Mouse (Mus musculus): ENCODE measurements around the gene Fam184a. TPM values are rescaled to one million over a fixed set of nuclear protein-coding genes. Genes with fewer than 3 reads are reported as not detected.

Fam184a gene
- polyA plus RNA-seq, 1 experiment from 2014 or later: 2.0 TPM

GRCm38 (mm10) chr10:53629247-53629917, 121.5 kb downstream of the Fam184a start:
- peak overlapping the region; percentile 77 for H3K4me3 ChIP-seq (ENCODE audit: low read length)
- no peaks in the 10 kb centered on the region for H3K9me3 ChIP-seq (ENCODE audit: control insufficient read depth, low read length)
- peak overlapping the region; percentile 53 for H3K4me2 ChIP-seq (ENCODE audit: low read depth, low read length)
- peak; percentile 86 for ATAC-seq
- no peaks in the 10 kb centered on the region for H3K27me3 ChIP-seq (replicated peaks; ENCODE audit: control insufficient read depth, insufficient read depth, low read length)
- peak overlapping the region; percentile 88 for H3K9ac ChIP-seq (ENCODE audit: low read depth, low read length)
- peak overlapping the region; percentile 96 for H3K27ac ChIP-seq (ENCODE audit: low read length)
- H3K36me3 ChIP-seq (ENCODE audit: control insufficient read depth, insufficient read depth, low read length): no peaks in the 10 kb centered on the region; the same call in 1 of the 2 replicates
- H3K4me1 ChIP-seq (ENCODE audit: control insufficient read depth, insufficient read depth, low read length): peaks cover 3% of the 10 kb centered on the region; the same call in 1 of the 2 replicates
- under 1% methylated on average over 67 of the region's 67 CpGs for WGBS

GRCm38 (mm10) chr10:53615850-53616616, 134.9 kb downstream of the Fam184a start:
- no peaks in the 10 kb centered on the region for H3K4me1 ChIP-seq (ENCODE audit: control insufficient read depth, insufficient read depth, low read length)
- WGBS: 74% methylated on average over 8 of the region's 8 CpGs
- H3K27ac ChIP-seq (ENCODE audit: low read length): no peak overlapping the region
- peaks cover 8% of the 10 kb centered on the region; the same call in 1 of the 2 replicates for H3K36me3 ChIP-seq (ENCODE audit: control insufficient read depth, insufficient read depth, low read length)
- no peaks in the 10 kb centered on the region for H3K9me3 ChIP-seq (ENCODE audit: control insufficient read depth, low read length)
- H3K4me2 ChIP-seq (ENCODE audit: low read depth, low read length): no peak overlapping the region
- no peak for ATAC-seq
- H3K27me3 ChIP-seq (replicated peaks; ENCODE audit: control insufficient read depth, insufficient read depth, low read length): no peaks in the 10 kb centered on the region
- no peak overlapping the region for H3K4me3 ChIP-seq (ENCODE audit: low read length)
- H3K9ac ChIP-seq (ENCODE audit: low read depth, low read length): no peak overlapping the region

- ATAC-seq: no peak
- peaks cover 11% of the 10 kb centered on the region for H3K36me3 ChIP-seq (ENCODE audit: control insufficient read depth, insufficient read depth, low read length)
Measured at GRCm38 (mm10) chr10:53613955-53614354, 137.0 kb downstream of the Fam184a start.

GRCm38 (mm10) chr10:53612172-53612571, 138.8 kb downstream of the Fam184a start:
- no peak for ATAC-seq
- H3K4me1 ChIP-seq (ENCODE audit: control insufficient read depth, insufficient read depth, low read length): no peaks in the 10 kb centered on the region
- peaks cover 8% of the 10 kb centered on the region; the same call in 1 of the 2 replicates for H3K36me3 ChIP-seq (ENCODE audit: control insufficient read depth, insufficient read depth, low read length)
- no peak overlapping the region for H3K27ac ChIP-seq (ENCODE audit: low read length)
- H3K27me3 ChIP-seq (replicated peaks; ENCODE audit: control insufficient read depth, insufficient read depth, low read length): no peaks in the 10 kb centered on the region
- whole genome bisulfite sequencing: 84% methylated on average over 1 of the region's 1 CpGs
- H3K9ac ChIP-seq (ENCODE audit: low read depth, low read length): no peak overlapping the region
- H3K4me3 ChIP-seq (ENCODE audit: low read length): no peak overlapping the region
- H3K4me2 ChIP-seq (ENCODE audit: low read depth, low read length): no peak overlapping the region
- no peaks in the 10 kb centered on the region for H3K9me3 ChIP-seq (ENCODE audit: control insufficient read depth, low read length)

More at GRCm38 (mm10) chr10:53613955-53614354, 137.0 kb downstream of the Fam184a start:
- Histone ChIP-seq H3K27ac (ENCODE audit: low read length) (no peak overlapping the region), H3K9me3 (ENCODE audit: control insufficient read depth, low read length) (no peaks in the 10 kb centered on the region), H3K4me2 (ENCODE audit: low read depth, low read length) (no peak overlapping the region), H3K4me1 (ENCODE audit: control insufficient read depth, insufficient read depth, low read length) (no peaks in the 10 kb centered on the region), H3K9ac (ENCODE audit: low read depth, low read length) (no peak overlapping the region), H3K4me3 (ENCODE audit: low read length) (no peak overlapping the region), H3K27me3 (replicated peaks; ENCODE audit: control insufficient read depth, insufficient read depth, low read length) (no peaks in the 10 kb centered on the region)
- 83% methylated on average over 1 of the region's 1 CpGs for WGBS

GRCm38 (mm10) chr10:53608274-53608673, 142.6 kb downstream of the Fam184a start:
- no peak overlapping the region for H3K9ac ChIP-seq (ENCODE audit: low read depth, low read length)
- peaks cover 5% of the 10 kb centered on the region; the same call in 1 of the 2 replicates for H3K36me3 ChIP-seq (ENCODE audit: control insufficient read depth, insufficient read depth, low read length)
- no peaks in the 10 kb centered on the region for H3K9me3 ChIP-seq (ENCODE audit: control insufficient read depth, low read length)
- ATAC-seq: no peak
- H3K27ac ChIP-seq (ENCODE audit: low read length): no peak overlapping the region
- H3K27me3 ChIP-seq (replicated peaks; ENCODE audit: control insufficient read depth, insufficient read depth, low read length): no peaks in the 10 kb centered on the region
- no peak overlapping the region for H3K4me3 ChIP-seq (ENCODE audit: low read length)
- 44% methylated on average over 2 of the region's 2 CpGs for WGBS
- H3K4me2 ChIP-seq (ENCODE audit: low read depth, low read length): no peak overlapping the region
- no peaks in the 10 kb centered on the region for H3K4me1 ChIP-seq (ENCODE audit: control insufficient read depth, insufficient read depth, low read length)

GRCm38 (mm10) chr10:53605328-53605727, 145.6 kb downstream of the Fam184a start:
- no peak overlapping the region for H3K9ac ChIP-seq (ENCODE audit: low read depth, low read length)
- H3K4me3 ChIP-seq (ENCODE audit: low read length): no peak overlapping the region
- peaks cover 3% of the 10 kb centered on the region; the same call in 1 of the 2 replicates for H3K36me3 ChIP-seq (ENCODE audit: control insufficient read depth, insufficient read depth, low read length)
- ATAC-seq: no peak
- H3K27me3 ChIP-seq (replicated peaks; ENCODE audit: control insufficient read depth, insufficient read depth, low read length): no peaks in the 10 kb centered on the region
- H3K4me1 ChIP-seq (ENCODE audit: control insufficient read depth, insufficient read depth, low read length): no peaks in the 10 kb centered on the region
- WGBS: 59% methylated on average over 2 of the region's 2 CpGs
- no peak overlapping the region for H3K27ac ChIP-seq (ENCODE audit: low read length)
- no peak overlapping the region for H3K4me2 ChIP-seq (ENCODE audit: low read depth, low read length)
- H3K9me3 ChIP-seq (ENCODE audit: control insufficient read depth, low read length): no peaks in the 10 kb centered on the region

GRCm38 (mm10) chr10:53598821-53599220, 152.1 kb downstream of the Fam184a start:
- Histone ChIP-seq H3K27ac (ENCODE audit: low read length) (peak overlapping the region; percentile 5; the same call in 1 of the 2 replicates), H3K4me3 (ENCODE audit: low read length) (no peak overlapping the region), H3K27me3 (replicated peaks; ENCODE audit: control insufficient read depth, insufficient read depth, low read length) (no peaks in the 10 kb centered on the region), H3K4me2 (ENCODE audit: low read depth, low read length) (0 out of 2 replicates have a peak overlapping the region, but pooled peaks have one; percentile 5), H3K9me3 (ENCODE audit: control insufficient read depth, low read length) (no peaks in the 10 kb centered on the region), H3K4me1 (ENCODE audit: control insufficient read depth, insufficient read depth, low read length) (peaks cover 10% of the 10 kb centered on the region; the same call in 1 of the 2 replicates), H3K36me3 (ENCODE audit: control insufficient read depth, insufficient read depth, low read length) (no peaks in the 10 kb centered on the region), H3K9ac (ENCODE audit: low read depth, low read length) (no peak overlapping the region)
- no peak for ATAC-seq
- WGBS: 53% methylated on average over 5 of the region's 5 CpGs

- peak overlapping the region; percentile 93 for H3K9ac ChIP-seq (ENCODE audit: low read depth, low read length)
- H3K4me3 ChIP-seq (ENCODE audit: low read length): peak overlapping the region; percentile 85
- under 1% methylated on average over 95 of the region's 99 CpGs for WGBS
- ATAC-seq: peak; percentile 47
- H3K4me1 ChIP-seq (ENCODE audit: control insufficient read depth, insufficient read depth, low read length): peaks cover 10% of the 10 kb centered on the region; the same call in 1 of the 2 replicates
- H3K4me2 ChIP-seq (ENCODE audit: low read depth, low read length): peak overlapping the region; percentile 54
- H3K27me3 ChIP-seq (replicated peaks; ENCODE audit: control insufficient read depth, insufficient read depth, low read length): no peaks in the 10 kb centered on the region
- no peaks in the 10 kb centered on the region for H3K36me3 ChIP-seq (ENCODE audit: control insufficient read depth, insufficient read depth, low read length)
- H3K27ac ChIP-seq (ENCODE audit: low read length): peak overlapping the region; percentile 98
- no peaks in the 10 kb centered on the region for H3K9me3 ChIP-seq (ENCODE audit: control insufficient read depth, low read length)
Measured at GRCm38 (mm10) chr10:53597121-53597881, 153.6 kb downstream of the Fam184a start.

GRCm38 (mm10) chr10:53596677-53597120, 154.2 kb downstream of the Fam184a start, which contains the start of gene Asf1a:
TSS of gene Asf1a (plus strand) at chr10:53596757.
- under 1% methylated on average over 46 of the region's 52 CpGs for WGBS
- H3K4me1 ChIP-seq (ENCODE audit: control insufficient read depth, insufficient read depth, low read length): peaks cover 10% of the 10 kb centered on the region; the same call in 1 of the 2 replicates
- H3K9ac ChIP-seq (ENCODE audit: low read depth, low read length): peak within 1 kb of the TSS; percentile 93
- H3K27me3 ChIP-seq (replicated peaks; ENCODE audit: control insufficient read depth, insufficient read depth, low read length): no peaks in the 10 kb centered on the region
- H3K27ac ChIP-seq (ENCODE audit: low read length): peak within 1 kb of the TSS; percentile 98
- peak within 1 kb of the TSS; percentile 86 for H3K4me2 ChIP-seq (ENCODE audit: low read depth, low read length)
- H3K4me3 ChIP-seq (ENCODE audit: low read length): peak within 1 kb of the TSS; percentile 85
- no peaks in the 10 kb centered on the region for H3K36me3 ChIP-seq (ENCODE audit: control insufficient read depth, insufficient read depth, low read length)
- H3K9me3 ChIP-seq (ENCODE audit: control insufficient read depth, low read length): no peaks in the 10 kb centered on the region
- peak; percentile 99 for ATAC-seq

Data from intestine, embryonic 16.5 days (tissue).